Mouse (Mus musculus) right cerebral cortex, postnatal 25 days (tissue): Measurements from ENCODE around the gene Nutf2.
A peak's percentile ranks its signal among the peaks of the same experiment; 100 is the strongest.
"Not testable (repeated sequence)": the region's sequence is repeated elsewhere in the genome, so short reads cannot be mapped to it uniquely, and the experiment has no call there.

Source experiments
- DNase-seq: peaks from one replicate; pipeline ENCODE4 v3.0.0; 2022

Gene Nutf2

DNA sequence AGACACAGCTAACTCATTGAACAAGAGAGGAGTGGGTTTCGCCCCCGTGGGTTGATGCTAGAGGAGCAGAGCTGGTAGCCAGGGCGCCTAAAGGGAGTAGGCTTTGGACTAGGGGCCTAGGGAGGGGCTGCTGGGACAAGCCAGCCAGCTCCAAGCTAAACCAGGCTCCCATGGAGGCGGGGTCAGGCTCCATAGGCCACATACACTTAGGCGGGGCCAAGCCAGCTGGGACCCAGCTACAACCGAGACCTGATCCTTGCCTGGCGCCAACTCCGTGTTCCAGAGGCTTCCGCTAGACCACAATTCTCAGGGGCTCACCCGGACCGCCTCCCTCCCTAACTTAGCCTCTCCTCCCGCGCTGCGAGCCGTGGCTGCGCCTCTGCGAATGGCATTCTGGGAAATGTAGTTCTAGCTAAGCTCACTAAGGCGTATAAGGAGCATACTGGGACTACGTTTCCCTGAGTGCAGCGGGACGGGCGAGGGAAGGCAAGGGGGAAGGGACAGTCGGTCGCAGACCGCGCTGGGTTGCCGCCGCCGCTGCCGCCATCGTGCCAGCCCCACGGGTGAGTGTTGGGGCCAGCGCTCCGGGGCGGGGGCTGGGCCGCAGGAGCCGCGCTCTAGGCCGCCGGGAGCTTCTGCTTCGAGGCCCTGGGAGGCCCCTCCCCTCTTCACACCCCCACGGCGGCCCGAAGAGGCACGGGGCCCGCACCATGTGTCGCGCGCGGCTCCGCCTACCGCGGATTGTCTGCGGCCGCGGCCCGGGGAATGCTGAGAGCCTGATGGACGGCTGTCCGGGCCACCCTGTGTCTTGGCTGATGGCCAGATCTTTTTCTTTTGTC, at the start of gene Nutf2:
TSS of gene Nutf2 (plus strand) at position 438 of the 839 bp plus-strand sequence.
- peak; percentile 93 for DNase-seq

DNA sequence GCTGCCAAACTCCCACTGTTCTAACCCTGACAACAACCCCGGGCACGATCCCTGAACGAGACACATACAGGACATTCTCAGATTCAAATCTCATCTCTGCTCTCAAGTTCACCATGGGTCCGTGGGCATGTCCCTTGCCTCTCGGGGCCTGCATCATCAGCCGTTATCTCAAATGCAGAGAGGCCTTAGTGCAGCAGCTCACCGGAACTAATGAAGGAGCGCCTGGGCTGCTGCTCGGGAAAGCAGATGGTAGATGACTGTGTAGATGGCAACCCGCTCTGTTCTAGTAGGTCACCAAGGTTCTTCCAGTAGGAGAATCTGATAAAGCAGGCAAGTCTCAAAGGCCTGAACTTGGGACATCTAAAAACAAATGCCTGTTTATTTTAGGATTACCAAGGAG, 49.3 kb upstream of the Nutf2 start:
- no peak for DNase-seq

DNA sequence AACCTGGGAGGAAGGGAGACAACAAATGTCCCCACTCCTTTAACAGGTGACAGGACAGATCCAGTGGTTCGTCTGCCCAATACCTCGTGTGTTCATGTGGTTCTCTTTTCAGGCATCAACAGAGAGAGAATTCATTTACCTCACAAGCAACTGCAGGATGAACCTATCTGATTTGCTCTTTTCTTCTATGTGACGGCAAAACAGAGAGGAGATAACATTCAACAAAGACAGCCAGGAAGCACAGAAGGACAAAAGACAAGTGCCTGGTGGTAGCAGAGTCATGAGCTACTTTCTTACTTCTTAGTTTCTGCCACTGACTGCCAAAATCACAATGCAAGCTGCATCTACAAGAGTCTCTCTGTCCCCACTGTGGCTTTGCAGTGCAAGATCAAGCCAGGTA, 48.8 kb upstream of the Nutf2 start:
- DNase-seq, result no peak

DNA sequence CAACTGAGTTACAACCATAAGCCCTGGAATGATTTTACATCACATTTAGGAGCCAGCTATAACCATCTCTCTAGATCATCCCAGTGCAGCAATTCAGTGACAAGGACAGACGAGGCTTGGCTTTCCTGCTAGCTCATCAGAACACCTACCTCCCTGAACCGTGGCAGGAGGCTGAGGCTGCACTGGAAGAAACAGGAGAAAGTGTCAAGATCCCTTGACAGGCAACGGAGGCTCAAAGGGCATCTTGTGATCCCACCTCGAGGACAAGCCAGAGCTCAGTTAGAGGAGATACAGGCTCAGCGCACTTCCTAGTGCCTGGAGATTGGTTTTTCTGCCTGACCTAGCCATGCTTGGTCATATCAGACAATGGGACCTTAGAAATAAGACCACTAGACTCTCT, 47.9 kb upstream of the Nutf2 start:
- no peak for DNase-seq

DNA sequence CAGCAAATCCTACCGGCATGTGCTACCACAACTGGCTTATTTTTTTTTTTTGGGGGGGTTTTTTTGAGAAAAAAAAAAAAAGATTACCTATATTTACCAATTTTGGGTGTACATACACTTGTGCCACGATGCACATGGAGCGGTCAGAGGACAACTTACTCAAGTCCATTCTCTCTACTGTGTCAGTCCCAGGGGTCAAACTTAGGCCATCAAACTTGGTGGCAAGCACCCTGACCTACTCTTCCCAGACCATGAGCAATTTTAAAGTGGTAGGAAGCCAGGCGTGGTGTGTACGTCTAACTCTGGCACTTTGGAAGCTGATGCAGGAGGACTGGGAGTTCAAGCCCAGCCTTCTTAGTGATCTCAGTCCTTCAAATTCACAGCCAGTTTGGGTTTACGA, 47.1 kb upstream of the Nutf2 start:
- no peak for DNase-seq

DNA sequence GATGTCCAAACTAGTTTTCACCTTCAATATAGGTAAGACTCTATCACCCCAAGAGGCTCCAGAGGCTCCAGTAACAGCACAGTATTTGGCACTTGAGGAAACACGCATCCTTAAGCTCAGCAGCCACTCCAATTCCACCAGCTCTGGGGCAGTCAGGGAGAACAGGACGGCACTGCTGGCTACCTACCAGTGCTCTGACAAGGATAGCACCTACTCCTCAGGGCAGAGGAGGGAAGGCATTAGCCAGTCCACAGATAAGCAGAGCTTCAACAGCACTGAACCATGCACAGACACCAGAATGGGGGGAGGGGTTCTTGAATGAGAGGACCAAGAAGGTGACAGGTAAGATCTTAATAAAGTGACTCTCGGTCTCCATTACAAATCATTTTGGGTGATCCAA, 40.7 kb upstream of the Nutf2 start:
- no peak for DNase-seq

DNA sequence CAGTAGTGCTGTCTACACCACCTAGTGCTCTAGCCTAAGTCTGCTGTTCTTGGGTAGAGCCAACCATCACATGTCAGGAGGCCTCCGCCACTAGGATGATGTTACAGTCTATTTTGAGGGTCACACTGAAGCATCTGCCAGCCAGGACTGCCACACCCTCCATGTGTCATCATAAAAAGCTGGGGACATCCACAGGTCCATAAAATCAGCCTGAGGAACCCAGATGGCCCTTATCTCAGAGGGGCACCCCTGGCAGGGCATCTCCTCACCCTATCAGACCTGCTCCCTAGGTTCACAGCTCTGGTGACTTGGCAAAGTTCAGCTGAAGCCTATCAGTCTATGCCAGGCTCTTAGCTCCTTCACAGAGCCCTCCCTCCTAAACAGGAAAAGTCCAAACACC, 39.5 kb upstream of the Nutf2 start:
- no peak for DNase-seq

DNA sequence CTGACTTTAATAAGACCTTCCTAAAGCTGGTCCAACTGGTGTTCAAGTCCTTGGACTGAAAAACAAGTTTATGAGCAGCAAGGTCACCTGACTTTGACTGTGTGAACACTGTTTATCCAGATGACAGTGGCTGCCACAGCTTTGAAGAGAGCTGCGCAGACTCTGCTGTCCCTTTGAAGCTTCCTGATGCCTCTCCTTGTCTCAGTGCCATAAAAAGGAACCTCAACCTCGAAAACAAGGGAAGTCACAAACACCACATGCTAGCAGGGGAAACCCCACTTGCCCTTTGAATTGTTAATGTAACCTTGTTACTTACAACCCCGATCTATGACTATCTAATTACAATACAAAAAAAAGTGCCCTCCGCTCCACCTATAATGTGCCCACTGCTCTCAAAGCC, 34.9 kb upstream of the Nutf2 start:
- DNase-seq, result no peak

DNA sequence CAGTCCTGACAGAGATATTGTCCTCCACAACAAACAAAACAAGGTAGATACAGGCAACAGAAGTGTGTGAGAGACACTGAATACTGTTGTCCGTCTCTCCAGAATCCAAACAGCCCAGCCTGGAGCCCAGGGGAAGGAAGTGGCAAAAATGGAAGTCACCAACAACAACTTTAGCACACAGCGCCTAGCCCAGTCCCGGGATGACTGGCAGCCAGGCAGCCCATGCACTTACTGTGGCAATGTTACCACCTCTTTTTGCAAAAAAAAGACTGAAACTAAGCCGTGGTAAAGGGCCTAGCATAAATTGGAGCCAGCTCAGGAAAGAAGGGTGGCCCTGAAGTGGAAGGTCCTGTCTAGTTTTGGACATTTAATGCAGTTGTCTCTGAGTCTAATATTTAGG, 34.0 kb upstream of the Nutf2 start:
- no peak for DNase-seq

DNA sequence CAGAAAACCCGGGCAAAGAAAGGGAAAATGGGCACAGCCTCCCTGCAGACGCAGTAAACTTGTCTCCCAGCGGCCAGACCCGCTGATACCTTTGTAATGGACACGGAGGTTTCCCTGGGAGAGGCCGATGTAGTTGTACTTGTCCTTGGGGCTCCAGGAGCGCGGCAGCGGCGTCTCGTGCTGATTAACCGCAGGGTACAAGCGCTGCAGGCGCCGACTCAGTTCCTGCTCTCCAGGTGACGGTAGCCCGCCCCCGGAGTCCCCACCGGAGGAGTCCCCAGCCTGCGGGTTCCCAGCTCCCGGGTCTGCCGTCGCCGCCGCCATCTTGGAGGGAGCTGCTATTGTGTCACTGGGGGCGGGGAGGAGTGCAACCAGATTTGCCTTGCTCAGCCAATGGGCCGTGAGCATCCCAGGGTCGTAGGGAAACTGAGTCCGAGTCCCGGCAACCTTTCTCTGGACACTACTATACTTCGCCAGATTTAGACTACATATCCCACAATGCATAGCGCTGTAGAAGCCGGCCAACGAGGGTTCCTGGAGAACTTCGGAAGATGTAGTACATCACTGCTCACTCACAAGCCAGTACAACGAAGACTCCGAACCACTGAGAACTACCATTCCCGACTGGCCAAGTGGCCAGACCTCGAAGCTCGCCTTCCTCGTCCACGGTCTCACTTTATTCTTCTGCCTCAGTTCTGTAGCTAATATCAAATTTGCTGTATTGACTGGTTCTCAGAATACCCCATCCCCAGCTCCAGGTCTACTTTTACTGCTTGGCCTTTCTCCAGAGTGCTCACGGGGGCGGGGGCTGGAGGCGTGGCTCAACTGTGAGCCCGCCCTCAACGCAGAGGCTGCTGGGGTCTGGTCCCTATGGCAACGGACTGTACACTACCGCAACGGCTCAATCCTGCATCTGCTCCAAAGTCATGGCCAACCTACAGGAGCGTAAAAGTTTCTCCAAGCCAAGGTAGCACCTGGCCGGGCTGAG, 33.2 kb upstream of the Nutf2 start, which contains the start of the genes Ranbp10 and Tsnaxip1:
TSS of gene Ranbp10 (minus strand) at position 490 of the 988 bp plus-strand sequence.
TSS of gene Tsnaxip1 (plus strand) at position 871 of the 988 bp plus-strand sequence.
- peak; percentile 97 for DNase-seq

DNA sequence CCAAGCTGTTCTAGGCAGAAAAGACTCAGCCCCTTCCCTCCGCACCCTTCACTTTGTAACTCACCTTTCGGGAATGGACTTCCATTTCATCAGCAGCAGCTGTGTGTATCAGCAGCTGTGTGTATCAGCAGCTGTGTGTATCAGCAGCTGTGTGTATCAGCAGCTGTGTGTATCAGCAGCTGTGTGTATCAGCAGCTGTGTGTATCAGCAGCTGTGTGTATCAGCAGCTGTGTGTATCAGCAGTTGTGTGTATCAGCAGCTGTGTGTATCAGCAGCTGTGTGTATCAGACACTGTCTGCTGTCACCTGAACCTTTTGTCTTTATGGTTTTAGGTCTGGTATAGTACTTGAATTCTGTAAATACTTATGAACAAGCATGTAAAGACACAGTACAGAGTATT, 26.6 kb upstream of the Nutf2 start:
- DNase-seq, result not testable (repeated sequence)

DNA sequence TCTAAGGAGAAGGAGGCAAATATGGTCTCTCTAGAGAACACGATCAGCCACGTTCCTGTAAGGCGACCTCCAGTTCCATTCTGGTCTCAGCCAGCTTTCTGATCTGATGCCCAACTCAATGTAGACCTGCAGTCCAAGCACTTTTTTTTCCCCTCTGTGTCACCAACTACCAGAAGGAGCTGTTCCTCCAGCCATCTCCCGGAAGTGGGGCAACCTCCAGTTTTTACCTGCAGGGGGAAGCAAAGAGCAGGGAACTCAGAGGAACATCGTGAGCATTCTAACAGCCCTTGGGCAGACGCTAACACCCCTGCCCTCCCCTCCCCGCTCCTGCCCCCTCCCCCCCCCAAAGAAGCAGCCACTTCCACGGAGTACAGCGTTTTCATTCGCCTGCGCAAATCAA, 25.1 kb upstream of the Nutf2 start:
- DNase-seq, result peak; percentile 42

DNA sequence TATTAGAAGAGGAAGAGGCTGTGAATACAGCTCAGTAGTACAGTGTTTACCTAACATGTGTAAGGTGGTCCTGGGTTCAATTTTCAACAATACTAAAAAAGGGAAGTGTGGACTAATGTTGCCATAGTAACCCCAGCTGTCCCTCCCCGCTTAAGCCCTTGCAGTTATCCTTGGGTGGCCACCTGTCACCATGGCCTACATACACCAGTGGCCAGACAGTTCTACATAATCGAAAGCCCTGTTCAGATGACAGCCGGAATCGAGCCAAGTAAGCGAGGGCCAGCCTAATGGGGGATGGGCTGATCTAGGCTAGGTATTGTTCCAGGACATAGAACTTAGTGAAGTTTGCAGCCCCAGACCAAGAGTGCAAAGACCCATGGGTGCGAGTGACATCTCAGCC, 23.4 kb upstream of the Nutf2 start:
- DNase-seq, result no peak

DNA sequence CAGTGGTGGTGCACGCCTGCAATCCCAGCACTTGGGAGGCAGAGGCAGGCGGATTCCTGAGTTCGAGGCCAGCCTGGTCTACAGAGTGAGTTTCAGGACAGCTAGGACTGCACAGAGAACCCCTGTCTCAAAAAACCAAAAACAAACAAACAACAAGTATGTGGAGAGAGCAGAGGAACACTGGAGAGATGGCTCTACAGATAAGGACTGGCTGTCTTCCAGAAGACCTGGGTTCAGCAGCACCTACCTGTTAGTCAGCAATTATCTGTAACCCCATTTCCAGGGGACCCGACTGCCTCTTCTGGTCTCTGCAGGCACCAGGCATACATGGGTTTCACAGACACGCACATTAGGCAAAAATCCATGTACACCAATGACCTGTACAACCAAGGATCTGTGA, 21.2 kb upstream of the Nutf2 start:
- DNase-seq, result no peak

DNA sequence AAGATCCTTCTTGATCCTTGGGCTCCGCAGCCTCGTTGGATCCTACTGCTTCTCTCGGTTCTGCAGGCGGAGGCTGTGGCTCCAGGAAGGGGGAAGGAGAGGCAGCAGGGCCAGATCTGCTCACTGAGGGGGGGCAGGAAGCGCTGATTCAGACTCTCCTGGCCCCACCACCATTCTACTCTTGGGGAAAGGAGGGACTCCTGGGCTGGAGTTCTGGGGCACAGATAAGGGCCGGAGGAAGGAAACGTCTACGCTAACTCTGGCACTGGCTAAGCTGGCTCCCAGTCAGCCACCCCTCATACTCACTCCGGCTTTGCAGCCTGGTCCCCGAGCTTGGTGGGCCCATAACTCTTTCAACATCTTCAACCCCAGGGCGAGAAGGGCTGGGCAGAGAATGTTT, 13.7 kb upstream of the Nutf2 start:
- no peak for DNase-seq

DNA sequence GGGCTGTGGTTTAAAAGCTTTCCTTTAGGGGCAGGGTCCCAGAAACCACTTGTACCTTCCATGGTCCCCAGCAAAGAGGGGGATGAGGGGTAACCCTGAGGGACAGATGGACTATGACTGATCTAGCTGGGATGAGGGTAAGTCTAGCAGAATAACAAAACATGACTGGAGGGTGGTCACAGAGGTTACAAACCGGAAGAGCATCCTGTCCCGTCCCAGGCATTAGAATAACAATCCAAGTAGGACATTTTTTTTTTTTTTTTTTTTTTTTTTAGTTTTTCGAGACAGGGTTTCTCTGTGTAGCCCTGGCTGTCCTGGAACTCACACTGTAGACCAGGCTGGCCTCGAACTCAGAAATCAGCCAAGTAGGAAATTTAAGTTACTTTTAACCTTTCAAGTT, 10.4 kb upstream of the Nutf2 start:
- no peak for DNase-seq

DNA sequence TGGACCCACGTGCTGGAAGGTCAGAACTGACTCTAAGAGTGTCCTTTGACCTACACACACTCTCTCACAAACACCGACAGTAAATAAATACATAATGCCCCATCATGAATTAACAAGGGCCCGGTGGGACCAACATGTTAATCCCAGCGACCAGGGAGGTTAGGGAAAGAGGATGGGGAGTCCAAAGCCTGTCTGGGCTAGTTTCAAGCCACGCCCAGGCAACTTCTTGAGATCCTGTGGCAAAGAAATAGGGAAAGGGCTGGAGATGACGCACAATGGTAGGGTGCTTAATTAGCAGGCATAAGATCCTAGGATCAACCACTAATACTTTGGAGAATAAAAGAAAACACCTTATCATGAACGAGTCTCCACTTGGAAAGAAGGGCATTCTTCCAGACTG, 9.8 kb upstream of the Nutf2 start:
- DNase-seq, result no peak

DNA sequence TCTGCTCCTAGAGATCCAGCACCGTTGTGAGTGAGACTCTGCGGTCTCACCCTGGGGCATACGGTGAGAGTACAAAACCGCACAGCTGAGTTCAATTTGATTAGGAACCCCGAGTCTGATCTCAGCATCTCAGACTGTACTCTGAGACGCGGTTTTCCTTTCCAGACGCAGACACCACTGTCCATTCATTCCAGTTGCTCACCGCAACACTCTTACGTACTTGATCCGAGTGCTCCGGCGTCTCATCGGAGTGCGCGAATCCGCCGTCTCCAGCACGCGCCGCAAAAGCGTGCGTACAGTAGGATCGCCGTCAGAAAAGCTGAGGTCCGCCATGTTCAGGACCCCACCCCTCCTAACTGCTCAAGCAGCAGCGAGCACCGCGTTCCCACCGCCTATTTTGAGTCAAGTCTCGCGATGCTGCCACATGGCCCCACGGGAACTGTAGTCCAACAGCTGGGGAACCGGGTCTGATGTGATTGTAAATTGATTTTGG, 8.7 kb upstream of the Nutf2 start:
- DNase-seq, result peak; percentile 87

DNA sequence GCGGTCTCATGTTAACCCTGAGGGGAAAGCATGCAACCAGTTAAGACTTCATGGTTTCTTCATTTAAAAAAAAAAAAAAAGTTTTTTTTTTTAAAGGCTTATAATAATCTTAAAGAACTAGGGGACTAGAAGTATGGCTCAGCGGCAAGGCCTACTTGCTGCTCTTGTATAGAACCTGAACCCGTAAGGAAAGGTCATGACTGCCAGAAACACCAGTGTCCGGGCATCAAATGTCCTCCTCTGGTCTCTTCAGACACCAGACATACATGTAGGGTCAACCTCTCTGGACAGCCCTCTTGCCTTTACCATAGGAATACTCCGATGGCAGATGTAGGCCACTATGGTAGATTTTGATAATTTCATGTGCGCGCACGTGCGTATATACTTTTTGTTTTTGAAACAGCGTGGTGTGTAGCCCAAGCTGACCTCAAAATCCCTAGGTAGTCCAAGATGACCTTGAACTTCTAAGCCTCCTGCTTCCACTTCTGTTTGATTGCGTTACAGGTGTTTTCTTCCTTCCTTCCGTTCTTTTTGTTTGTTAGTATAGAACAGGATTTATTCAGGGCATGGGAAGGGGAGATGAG, 8.1 kb upstream of the Nutf2 start:
- no peak for DNase-seq

DNA sequence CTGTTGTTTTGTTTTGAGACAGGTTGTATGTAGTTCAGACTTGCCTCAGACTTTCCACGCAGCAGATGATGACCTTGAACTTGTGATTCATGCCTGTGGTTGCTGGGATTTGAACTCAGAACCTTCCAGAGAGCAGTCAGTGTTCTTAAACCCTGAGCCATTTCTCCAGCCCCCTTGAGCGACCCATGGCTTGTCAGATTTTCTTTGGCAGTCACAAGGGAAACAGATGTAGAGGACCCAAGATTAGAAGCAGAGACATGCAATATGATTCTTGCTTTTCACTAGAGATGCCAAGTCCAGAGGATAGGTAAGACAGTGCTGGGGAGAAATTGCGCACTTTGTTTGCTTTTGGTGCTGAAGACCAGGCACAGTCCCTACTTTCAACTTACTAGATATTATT, 7.2 kb upstream of the Nutf2 start, which contains the start of gene Cenpt:
TSS of gene Cenpt (minus strand) at position 101 of the 400 bp plus-strand sequence.
- DNase-seq, result no peak

DNA sequence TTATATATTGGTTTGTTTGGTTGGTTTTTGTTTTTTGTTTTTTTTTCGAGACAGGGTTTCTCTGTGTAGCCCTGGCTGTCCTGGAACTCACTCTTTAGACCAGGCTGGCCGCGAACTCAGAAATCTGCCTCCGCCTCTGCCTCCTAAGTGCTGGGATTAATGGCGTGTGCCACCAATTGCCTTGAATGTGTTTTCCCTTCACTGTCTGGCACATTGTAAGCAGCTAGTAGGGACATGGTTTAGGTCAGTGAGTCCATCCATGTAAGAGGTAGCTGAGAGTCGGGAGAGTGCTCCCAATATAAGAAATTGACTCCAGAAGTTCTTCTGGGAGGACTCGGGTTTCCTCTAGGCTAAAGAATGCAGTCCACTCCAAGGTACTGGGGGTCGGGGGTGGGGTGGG, 6.1 kb upstream of the Nutf2 start:
- DNase-seq, result no peak

DNA sequence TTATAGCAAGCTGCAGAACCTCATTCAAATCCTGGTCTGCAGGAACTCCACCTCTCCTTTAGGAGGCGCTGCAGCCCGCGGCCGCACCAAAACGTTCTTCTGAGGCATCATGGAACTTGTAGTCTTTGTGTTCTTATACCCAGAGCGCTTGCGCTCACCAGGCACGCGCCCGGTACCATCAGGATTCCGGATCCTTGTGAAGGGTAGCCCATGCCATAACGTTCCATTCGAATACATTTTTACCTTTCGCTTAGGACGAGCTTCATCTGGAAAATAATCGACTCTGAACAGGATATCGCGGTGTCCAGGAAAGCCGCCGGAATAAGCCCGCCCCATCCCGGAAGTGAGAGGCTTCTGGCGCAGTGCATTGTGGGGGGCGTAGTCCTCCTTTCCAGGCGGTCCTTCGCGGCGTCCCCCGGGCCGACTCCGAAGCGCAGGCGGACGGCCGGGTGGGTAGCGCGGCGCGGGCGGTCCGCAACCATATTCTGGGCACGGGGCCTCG, 5.6 kb upstream of the Nutf2 start, which contains the start of gene Thap11:
TSS of gene Thap11 (plus strand) at position 418 of the 502 bp plus-strand sequence.
- DNase-seq, result peak; percentile 93
